Mouse (Mus musculus): ENCODE data around the gene Usp39.

Gene Usp39

DNA sequence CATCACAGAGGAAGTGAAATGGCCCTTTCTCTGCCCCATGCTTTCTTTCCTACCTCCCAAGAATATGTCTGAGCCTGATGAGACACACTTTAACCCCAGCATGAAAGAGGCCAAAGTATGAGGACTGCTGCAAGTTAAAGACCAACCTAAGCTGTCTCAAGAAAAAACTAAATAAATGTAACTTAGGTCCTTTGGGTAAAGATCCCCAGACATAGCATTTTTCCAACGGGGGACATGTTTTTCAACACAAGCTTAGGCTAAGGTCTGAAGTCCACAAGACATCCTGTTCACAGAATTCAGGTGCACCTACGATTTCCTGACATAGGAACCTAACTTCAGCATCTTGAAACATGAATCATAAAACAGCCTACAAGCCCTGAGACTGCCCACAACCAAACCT is 5.2 kb upstream of the Usp39 start:
- peak in 1 of 2 experiments; percentile 57 for DNase-seq

DNA sequence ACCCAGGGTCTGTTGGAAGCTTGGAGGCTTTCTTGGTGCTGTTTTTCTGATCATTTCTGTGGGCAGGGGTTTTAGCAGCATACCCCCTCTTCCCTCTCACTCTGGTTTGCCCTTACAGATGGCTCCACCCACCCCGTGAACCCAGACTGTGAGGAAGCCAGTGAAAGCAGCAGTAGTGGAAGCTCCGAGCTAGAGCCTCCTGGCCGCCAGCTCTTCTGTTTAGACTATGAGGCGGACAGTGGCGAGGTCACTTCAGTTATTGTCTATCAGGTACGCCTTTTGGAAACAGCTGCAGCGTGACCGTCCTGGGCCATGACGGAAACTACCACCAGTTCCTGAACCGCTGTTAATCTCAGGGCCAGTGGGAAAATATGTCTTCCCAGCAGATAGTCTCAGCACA is 3.4 kb upstream of the Usp39 start:
- peak in 1 of 2 experiments; percentile 63 for DNase-seq

DNA sequence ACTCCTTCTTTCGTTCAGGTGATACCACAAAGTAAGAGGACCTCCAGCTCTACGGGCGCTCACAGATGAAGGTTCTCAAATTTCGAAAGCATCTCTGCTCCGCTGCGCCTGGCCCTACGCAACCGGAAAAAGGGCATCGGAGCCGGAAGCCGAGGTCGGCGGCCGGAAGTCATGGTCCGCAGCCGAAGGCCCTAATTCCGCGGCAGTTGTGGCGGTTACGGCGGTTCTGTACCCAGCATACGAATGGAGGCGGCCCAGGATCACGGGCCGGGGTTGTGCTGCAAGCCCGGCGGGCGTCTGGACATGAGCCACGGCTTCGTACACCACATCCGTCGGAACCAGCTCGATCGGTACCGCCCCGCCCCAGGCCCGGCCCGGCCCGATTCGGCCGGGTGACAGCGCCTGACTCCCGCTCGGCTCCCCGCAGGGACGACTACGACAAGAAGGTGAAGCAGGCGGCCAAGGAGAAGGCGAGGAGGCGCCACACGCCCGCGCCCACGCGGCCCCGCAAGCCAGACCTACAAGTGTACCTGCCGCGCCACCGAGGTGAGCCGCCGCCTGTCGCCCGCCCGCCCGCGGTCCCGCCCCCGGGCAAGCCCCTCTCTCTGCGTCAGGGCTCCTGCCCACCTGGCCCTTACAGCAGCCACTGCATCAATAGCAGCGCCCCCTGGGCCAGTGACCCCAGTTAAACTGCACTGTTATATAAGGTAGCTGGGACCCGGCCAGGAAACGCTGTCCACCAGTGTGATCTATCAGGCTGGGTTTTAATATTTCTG is 2.4 kb upstream of the Usp39 start, which contains the start of gene 0610030E20Rik:
Gene 0610030E20Rik (plus strand): TSS at position 152 of the 776 bp plus-strand sequence.
- peak; percentile 93 to 95 for DNase-seq

DNA sequence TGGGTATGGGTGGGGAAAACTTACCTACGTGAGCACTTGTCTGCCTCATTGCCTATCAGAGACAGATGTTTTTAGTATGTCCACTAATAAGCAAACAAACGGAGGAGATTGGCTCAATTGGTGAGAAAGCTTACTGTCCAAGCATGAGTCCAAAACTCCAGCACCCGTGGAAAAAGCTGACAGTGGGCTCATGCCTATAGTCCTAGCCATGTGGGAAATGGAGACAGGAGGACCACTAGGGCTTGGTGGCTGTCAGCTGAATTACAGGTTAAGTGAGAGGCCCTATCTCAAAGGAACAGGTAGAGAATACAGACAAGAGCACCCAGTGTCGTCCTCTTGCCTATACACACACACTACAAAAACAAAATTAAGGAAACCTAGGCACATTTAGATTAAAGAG is 1.3 kb upstream of the Usp39 start:
- DNase-seq = no peak

DNA sequence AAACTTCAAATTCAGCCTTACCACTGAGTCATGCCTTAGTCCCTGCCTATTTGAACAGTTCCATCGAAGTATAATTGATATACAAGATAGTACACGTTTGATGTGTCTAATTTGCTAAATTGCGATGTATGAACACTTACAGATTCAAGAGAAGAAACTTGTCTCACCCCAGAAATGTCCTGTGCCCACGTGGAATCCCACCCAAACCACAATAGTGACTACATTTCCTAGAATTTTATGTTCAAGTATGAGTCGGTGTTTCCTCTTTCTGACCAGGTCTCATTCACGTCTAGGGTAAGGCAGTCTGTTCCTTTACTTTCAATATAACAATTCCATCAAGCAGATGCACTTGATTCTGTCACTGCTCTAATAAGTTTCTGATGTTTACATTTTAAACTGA is 649 bp upstream of the Usp39 start:
- no peak for DNase-seq

DNA sequence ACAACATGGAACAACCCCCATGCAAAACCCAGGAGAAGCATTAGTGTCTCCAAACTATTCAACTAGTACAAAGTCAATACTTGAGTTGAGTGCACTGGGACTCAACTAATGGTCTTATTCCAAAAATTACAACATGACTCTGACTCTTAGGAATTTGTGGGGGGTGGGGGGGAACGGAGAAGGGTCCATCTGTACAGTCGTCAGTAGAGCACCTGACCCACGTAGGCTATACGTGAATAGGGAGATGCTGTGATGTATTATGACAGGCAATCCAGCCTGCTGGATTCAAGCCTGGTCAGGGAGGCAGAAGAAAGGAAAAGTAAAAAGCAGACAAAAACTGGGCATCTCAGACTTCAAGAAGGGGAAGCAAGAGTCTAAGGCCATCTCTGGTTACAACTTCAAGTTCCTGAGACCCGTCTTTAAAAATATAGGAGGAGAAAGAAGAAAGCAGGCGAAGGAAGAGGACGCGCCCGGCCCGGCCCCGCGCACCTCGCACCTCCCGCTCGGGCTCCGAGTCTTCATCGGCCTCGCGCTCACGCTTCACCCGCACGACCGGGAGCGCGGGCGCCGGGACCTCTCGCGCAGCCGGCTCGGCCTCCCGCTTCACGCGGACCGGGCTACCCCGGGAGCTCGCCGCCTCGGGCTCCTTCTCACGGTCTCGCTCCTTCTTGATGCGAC is 449 bp downstream of the Usp39 start:
- no peak for DNase-seq

DNA sequence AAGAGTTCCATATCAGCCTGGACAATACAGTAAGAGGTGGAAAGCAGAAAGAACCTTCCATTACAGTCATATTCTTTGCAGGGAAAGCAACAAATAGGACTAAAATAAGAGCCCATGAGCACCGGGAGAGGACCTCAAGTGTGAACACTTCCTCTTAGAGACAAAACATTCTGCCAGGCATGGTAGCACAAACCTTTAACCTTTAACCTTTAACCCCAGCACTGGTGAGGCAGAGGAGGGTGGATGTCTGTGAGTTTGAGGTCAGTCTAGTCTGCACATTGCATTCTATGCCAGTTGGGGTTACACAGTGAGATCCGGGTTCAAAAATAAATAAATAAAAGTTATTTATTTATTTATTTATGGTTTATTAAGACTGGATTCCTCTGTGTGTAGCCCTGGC is 4.5 kb downstream of the Usp39 start:
- no peak for DNase-seq

DNA sequence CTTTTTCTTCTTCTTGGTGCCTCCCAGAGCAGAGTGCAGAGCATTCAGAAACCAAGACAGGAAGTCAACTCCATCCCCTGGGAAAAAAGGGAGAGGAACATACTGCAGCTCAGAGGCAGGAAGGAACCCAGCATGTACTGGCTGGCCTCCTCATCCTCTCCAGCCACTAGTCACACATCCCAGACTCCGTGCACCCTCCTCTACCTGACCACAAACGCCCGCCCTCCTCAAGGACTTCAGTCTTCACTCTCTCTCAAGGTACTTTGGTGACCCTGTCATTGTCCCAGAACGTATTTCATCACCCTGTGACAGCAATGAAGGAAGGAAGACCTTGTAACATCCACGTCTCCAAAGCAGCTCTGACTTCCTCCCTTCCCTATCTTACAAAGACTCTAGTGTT is 11.9 kb downstream of the Usp39 start:
- DNase-seq = no peak

DNA sequence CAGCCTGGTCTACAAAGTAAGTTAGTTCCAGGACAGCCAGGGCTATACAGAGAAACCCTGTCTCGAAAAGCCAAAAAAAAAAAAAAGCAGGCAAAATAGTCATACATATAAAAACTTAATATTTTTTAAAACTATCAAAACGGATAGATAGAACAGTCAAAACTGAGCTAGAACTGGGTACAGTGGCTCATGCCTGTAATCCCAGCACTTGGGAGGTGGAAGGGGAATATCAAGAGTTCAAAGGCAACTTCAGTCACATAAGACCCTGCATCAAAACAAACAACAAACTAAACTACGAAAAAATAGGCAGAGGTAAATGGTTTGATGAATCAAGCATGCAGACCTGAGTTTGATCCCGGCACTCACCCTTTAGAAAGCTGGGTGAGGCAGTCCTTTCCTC is 14.9 kb downstream of the Usp39 start:
- DNase-seq = no peak

DNA sequence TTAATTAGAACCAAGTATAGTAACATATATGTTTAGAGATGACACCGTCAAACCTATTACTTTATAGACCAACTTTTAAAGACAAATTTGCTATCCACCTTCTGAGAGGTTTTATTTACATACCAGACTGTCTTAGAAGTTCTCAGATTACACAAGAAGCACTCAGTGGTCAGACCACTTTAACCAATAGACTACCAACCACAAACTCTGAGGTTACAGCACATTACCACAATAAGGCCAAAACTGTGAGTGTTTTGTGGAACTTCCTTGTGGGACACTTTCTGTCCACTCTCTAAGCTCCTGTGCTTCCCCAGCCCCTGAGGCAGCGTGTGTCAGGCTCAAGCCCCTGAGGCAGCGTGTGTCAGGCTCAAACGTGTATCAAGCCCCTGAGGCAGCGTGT is 16.0 kb downstream of the Usp39 start:
- no peak for DNase-seq

DNA sequence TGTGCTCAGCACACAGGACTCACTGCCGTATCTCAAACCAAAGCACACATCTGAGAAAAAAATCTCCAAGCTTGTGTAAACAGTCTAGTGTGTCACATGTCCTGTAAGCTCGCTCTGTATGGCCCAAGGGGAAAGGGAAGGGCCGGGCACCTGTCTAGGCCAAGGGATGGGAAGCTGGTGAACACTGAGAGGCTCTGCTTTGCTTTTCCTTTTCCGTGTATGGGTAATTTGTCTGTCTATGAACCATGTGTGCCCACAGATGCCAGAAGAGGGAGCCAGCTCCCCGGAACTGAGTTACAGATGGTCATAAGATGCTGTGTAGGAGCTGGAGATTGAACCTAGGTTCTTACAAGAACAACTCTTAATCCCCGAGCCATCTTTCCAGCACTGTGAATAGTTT is 18.7 kb downstream of the Usp39 start:
- DNase-seq = peak; percentile 60 to 82

DNA sequence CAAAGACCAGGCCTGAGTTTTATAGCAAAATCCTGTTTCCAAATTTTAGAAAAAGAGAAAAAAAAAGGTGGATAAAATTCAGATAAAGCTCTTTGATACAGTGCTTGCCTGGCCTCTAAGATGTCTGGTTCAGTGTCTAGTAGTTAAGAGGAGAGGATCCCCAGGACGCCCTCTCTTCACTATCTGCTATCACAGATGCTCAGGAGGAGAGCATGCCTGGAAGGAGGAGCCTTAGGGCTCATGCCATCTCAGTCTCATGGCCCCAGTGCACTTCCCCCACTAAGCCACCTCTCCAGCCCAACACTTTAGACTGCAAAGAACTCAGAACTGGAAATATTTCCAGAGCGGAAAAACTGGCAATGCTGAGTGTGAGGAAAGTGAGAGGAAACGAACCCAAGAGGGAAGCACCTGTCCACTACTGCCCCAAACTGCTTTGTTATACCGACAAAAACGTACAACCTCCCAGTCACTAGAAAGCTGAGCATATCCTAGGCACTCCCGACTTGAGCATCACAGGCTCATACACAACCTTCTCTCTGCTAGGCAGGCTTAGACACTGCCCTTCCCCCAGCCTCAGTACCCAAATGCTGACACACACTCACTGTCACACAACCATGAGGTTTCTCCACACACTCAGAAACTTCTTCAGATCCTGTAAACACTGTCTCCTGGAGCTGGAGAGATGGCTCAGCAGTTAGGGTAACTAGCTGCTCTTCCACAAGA is 21.0 kb downstream of the Usp39 start:
- no peak for DNase-seq

DNA sequence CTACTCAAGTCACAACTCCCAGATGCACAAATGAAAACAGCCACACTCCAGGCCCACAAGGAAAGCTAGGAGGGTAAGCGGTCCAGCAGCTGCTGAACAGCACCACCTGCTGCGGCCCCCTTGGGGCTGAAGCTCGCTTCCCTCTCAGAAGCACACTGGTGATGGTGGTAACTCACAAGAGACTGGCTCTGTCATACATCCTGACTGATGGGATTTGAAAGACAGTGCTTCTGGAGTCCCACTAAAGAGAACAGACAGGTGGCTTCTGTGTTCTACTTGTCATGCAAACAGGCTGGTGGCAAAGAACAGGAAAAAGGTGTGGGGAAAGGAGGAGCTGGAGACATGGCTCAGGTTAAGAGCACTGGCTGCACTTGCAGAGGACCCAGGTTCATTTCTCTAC is 22.0 kb downstream of the Usp39 start:
- DNase-seq = no peak

DNA sequence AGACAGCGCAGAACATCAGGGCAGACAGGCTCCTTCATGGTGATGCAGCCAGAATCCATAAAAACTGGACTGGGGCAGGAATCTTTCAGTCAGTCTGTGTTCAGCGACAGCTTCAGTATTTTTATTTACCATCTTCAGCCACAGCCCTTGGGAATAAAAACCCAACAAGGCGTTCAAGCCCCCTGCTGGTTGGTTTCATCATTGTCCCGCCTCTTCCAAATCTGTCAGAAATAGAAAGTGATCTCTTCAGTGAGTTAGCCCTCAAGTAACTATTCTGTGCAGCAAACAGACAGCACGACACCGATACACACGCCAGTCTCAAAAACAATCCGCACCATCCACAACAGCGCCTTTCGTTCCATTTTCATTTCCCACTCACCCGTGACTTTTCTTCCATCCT is 26.0 kb downstream of the Usp39 start:
- peak; percentile 18 to 70 for DNase-seq

DNA sequence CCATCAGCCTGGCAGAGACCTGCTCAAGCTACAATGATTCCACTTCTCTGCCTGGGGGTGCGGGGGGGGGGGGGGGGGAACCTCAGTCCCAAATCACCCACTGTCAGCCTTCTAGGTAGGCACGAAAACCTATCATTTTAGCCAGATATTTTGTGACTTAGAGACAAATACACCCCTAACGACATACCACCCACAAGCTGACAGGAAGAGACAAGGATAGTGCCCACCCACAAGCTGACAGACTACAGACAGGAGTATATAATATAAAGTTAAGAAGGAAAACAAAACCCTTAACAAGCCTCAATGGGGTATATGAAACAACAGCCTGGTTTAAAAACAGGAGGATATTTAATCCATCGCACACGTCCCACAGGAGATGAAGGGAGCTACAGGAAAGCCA is 26.5 kb downstream of the Usp39 start:
- no peak for DNase-seq

DNA sequence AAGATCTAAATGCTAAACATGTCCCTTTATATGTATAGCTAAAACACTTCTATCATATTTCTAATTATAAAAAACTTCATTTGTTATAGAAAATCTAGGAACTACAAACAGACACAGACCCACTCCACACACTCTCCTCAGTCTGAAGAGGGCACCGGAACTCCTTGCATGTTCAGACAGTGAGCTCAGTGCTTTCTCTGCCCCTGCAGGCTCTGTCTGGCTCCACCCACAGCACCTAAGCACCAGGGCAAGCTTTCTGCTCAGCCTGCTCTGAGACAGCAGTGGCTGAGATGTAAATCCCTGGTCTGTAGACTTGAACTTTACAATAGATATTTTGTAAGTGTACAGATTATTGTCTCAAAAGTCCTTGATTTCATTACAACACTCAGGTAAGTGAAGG is 28.9 kb downstream of the Usp39 start:
- DNase-seq = no peak

DNA sequence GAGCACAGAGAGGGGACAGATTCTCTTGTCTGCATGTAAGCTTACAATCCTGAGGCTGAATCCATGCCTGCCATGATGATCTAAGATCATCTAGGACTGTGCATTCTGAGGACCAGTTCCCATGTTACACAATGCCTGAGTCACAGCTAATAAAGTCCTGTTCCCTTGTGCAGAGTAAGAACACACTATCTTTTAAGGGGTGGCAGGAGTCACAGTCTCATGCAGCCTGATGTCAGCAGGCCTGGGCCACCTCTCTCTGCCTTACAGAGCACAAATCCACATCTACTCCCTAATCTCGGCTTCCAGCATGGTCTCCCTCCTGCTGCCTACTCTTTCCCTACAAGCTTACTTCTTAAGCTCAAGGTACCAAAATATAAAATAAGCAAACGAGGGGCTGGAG is 29.6 kb downstream of the Usp39 start:
- DNase-seq = no peak

DNA sequence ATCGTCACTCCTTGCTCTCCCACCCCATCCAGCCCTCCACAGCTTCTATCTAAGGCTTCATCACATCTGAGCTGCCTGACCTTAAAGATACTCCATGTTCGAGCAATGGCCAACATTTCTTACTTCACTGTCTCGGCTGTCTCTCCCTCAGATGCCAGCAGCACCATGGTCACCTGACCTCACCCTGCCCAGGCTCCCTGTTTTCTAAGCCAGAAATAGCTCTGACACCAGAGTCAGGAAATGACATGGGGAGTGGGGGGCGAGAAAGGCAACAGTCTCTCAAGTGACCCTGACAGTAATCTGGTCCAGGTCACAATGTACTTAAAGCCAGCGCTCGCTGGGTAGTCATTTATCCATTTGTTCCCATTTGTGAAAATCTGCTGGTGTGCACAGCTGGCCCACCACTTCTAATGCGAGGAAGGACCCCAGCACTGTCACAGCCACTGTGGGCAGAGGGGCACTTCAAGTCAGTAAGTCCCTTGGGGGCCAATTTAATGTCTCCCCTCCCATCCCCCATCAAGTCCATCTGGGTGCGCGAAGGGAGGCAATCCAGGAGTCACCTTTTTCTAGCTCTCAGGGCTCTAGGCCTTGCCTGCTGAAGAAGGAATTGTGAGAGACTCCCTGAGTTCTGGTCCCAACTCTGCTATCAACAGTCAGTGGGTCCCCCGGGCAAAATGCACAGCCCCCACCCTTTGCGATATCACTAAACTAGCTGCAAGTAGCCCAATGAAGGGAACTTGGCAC is 31.7 kb downstream of the Usp39 start:
- no peak for DNase-seq

DNA sequence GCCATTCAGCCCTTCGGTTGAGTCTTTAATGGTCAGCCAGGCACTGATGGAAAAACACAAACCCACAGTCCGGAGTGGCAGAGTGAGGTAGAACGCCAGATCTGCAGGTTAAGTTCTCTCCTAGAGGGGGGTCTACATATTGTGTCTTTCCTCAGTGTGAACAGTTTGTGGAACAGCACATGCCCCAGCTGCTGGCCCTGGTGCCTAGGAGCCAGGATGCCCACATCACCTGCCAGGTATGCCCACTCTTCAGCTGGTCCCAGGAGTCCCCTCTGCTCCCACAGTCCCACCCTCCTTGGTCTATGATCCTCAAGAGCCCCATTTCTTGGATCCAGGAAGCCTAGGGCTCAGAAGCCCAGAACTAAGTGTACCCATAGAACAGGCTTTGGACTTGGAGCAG is 32.8 kb downstream of the Usp39 start:
- DNase-seq = no peak

DNA sequence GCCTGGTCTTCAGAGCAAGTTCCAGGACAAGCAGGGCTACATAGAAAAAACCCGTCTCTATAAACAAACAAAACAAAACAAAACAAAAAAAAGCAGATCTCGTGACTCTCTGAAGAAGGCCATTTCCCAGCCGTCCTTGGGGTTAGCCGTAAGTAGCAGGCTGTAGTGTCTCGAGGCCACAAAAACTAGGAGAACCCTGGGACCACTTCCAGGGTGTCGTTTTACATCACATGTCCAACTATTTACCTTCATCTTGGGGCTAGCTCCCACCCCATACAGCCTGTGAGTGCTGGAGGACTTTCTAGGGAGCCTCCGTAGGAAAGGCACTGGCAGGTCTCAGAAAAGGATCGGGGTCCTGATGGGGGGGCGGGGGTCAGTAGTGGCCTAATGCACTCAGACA is 41.5 kb downstream of the Usp39 start:
- no peak for DNase-seq

DNA sequence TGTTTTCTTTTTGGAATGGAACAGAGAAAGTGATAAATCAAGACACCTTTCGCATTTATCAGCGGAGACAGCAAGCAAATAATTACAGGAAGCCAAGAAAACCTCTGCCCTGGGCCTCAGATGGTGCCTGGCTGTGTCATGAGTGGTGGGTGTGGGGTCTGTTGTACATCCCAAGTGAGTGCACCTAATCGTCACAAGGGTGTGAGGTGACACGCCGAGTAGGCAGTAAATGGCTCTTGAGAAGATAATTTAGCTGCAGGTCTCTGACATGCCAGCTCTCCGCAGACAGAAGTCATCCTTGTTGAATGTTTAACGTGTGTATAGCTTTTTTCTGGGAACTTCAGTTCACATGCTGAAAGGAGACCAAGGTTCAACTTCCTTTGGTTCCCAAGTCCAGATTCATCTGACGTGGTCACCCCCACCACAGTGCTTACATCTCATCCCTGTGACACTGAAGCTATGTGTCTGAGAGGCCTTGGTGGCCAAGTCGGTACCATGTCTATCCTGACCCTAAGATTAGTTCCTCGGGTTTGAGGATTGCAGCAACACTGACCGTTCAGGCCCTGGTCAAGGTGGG is 42.5 kb downstream of the Usp39 start:
- peak; percentile 72 to 82 for DNase-seq

DNA sequence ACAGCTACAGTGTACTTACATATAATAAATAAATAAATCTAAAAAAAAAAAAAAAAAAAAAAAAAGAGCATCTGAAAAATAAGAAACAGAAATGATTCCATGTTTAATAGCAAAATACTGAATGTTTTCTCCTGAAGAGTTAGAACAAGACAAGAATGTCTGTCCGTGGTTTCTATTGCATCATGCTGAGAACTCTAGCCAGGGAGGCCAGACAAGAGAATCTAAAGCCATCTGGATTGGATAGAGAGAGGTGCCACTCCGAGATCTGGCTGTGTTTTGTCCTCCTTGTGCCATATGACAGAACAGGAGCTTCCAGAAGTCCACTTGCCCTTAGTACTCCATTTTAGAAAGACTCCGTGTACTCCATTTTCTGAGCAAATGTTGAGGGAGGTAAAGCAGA is 47.2 kb downstream of the Usp39 start:
- DNase-seq = no peak

Data from kidney, adult 8-10 months (tissue).